Mouse (Mus musculus) lung, embryonic 14.5 days (tissue): ENCODE measurements around the gene Fgd3. TPM values are rescaled to one million over a fixed set of nuclear protein-coding genes. Genes with fewer than 3 reads are reported as not detected.

Experiments
- ATAC-seq: fragments of 200-750 bp; cut with Nextera tagmentation; 2 replicates; pipeline ENCODE4 v1.8.0; 2017; ENCODE audit warnings: mild to moderate bottlenecking, moderate TSS enrichment, moderate library complexity; ENCODE audit not compliant: insufficient read depth
- DNase-seq: peaks from one replicate; pipeline ENCODE4 v3.0.0-alpha.2; 2015
- H3K27ac ChIP-seq: fragments of 300-500 bp; sonication (generic); 2 replicates; pipeline ENCODE4 v1.5.1; 2014; ENCODE audit warnings: low read depth, mild to moderate bottlenecking, moderate library complexity
- H3K27me3 ChIP-seq: fragments of 300-500 bp; sonication (generic); 2 replicates; pipeline ENCODE4 v1.6.1; 2014; ENCODE audit warnings: low read length, control low read depth; ENCODE audit not compliant: insufficient read depth
- H3K36me3 ChIP-seq: fragments of 300-500 bp; sonication (generic); 2 replicates; pipeline ENCODE4 v1.6.1; 2014; ENCODE audit warnings: control low read depth; ENCODE audit not compliant: insufficient read depth
- H3K4me1 ChIP-seq: fragments of 300-500 bp; sonication (generic); 2 replicates; pipeline ENCODE4 v1.6.1; 2014; ENCODE audit warnings: antibody characterized with exemption, control low read depth; ENCODE audit not compliant: insufficient read depth
- H3K4me2 ChIP-seq: fragments of 300-500 bp; sonication (generic); 2 replicates; pipeline ENCODE4 v1.6.1; 2014; ENCODE audit warnings: mild to moderate bottlenecking
- H3K4me3 ChIP-seq: fragments of 300-500 bp; sonication (generic); 2 replicates; pipeline ENCODE4 v1.5.1; 2014; ENCODE audit warnings: low read depth, low read length
- H3K9ac ChIP-seq: fragments of 300-500 bp; sonication (generic); 2 replicates; pipeline ENCODE4 v1.6.1; 2014
- H3K9me3 ChIP-seq: fragments of 300-500 bp; sonication (generic); 2 replicates; pipeline ENCODE4 v1.6.1; 2016; ENCODE audit warnings: low read depth, low read length, control low read depth
- CTCF ChIP-seq: IDR thresholded peaks from 2 replicates; pipeline ENCODE4 v1.5.1; 2016; ENCODE audit warnings: antibody characterized with exemption, low read depth
- WGBS: fragments of 180-500 bp; shearing (Covaris S2); extraction: QIAGEN DNeasy Blood & Tissue Kit; methylation state at CpG from one replicate; pipeline ENCODE4 v1.1.7; 2014; 5-methylcytosine and 5-hydroxymethylcytosine counted together
- polyA plus RNA-seq: library from polyadenylated mRNA; unstranded; fragments of >200 nt; fragmentation: Nextera tagmentation; extraction: Ambion mirVana; gene quantifications from 2 replicates; pipeline ENCODE4 v1.2.1, GENCODE M21; 2014

Gene Fgd3
- polyA plus RNA-seq, 1 experiment from 2014 or later: 0.42 TPM

DNA sequence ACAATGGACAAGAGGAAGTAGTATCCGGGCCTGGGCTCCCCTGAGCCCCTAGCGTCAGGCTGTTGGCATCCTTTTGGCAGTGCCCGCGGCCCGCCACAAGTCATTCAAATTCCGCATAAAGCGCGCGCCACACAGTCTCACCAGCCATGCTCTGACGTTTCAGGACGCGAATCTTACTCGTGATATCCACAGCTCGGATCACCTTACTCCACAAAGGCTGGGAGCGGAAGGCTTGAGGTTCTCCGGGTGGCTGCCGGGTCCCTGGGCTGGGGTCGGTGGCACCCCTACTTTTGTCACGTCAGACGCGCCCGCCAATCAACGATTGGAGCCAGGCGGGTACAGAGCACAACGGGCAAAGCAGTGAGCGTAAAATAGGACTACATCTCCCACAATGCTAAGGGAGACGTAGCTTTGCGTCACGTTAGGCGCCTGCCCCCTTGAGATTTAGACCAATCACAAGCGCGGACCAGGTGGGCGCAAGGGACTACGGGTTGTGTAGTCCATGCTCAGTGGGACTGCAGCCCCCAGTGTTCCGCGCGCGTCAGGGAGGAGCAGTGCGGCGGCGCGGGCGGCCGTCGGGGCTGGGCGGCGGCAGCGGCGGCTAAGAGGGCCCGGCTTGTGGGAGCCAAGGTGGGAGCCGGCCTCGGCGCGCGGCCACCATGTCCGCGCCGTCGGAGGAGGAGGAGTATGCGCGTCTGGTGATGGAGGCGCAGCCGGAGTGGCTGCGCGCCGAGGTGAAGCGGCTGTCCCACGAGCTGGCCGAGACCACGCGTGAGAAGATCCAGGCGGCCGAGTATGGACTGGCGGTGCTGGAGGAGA lies 21.1 kb upstream of the Fgd3 start, which contains the start of gene Bicd2:
Gene Bicd2, plus strand, starts transcription at position 574 of the 819 bp plus-strand sequence.
- Histone ChIP-seq H3K27me3 (no peaks in the 10 kb centered on the region), H3K36me3 (no peaks in the 10 kb centered on the region), H3K4me1 (peaks cover 12% of the 10 kb centered on the region), H3K4me2 (peak within 1 kb of the TSS; percentile 93), H3K4me3 (peak within 1 kb of the TSS; percentile 96), H3K27ac (peak within 1 kb of the TSS; percentile 74; the same call in 1 of the 2 replicates), H3K9ac (peak within 1 kb of the TSS; percentile 90), H3K9me3 (no peaks in the 10 kb centered on the region)
- WGBS: under 1% methylated on average over 74 of the region's 74 CpGs
- TF ChIP-seq CTCF: peak; percentile 25; the same call in 1 of the 2 replicates
- ATAC-seq (peak; percentile 100), DNase-seq (peak; percentile 99)

GRCm38 (mm10) chr13:49338893-49339546 lies 18.9 kb upstream of the Fgd3 start:
- no peaks in the 10 kb centered on the region for H3K27me3 ChIP-seq
- TF ChIP-seq CTCF: peak; percentile 69
- DNase-seq (peak; percentile 47), ATAC-seq (no peak)
- H3K36me3 ChIP-seq: no peaks in the 10 kb centered on the region
- no peak overlapping the region for H3K27ac ChIP-seq
- H3K4me1 ChIP-seq: peaks cover 12% of the 10 kb centered on the region
- H3K9ac ChIP-seq: no peak overlapping the region
- no peak overlapping the region for H3K4me2 ChIP-seq
- WGBS: 69% methylated on average over 7 of the region's 7 CpGs
- no peak overlapping the region for H3K4me3 ChIP-seq
- no peaks in the 10 kb centered on the region for H3K9me3 ChIP-seq

DNA sequence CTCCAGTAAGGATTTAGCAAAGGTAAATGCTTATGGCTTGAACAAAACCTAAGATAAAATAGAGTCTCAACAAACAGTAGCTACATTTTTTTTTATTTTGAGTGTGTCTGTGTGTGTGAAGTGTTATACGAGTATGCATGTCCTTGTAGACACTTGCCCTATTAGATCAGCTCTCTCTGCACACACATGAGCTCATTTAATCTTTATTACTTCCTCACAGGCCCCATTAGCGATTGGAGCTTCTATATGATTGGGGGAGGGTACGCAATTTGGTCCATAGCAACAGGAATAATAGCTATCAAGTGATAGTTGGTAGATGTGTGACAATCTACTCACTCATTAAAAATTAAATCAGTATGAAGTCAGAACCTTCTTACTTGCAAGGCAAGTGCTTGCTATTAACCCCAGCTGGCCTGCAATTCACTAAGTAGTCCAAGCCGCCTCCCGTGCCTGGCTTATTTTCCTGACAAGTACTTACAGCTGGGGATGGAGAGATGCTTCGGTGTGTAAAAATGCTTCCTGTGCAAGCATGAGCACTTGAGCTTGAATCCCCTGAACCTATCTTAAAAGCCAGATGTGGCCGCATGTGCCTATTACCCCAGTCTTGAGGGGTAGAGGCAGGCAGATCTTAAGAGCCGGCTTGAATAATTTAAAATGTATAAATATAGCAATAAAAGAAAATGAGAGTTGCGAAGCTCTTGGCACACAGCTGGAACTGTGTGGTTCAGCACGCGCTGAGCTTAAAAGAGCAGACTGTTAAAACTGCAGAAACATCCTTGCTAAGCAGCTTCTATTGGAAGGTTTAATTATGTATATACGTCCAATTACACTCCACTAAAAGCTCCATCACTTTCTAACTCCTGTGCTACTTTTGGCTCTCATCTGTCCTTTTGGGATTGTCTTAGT lies 15.2 kb upstream of the Fgd3 start:
- ATAC-seq (no peak), DNase-seq (no peak)
- Histone ChIP-seq H3K27ac (no peak overlapping the region), H3K27me3 (no peaks in the 10 kb centered on the region), H3K4me3 (no peak overlapping the region), H3K36me3 (no peaks in the 10 kb centered on the region), H3K9me3 (no peaks in the 10 kb centered on the region), H3K4me1 (no peaks in the 10 kb centered on the region), H3K9ac (no peak overlapping the region), H3K4me2 (no peak overlapping the region)
- 77% methylated on average over 12 of the region's 12 CpGs for WGBS
- TF ChIP-seq CTCF: no peak

GRCm38 (mm10) chr13:49333250-49333649 lies 13.1 kb upstream of the Fgd3 start:
- Histone ChIP-seq H3K4me1 (no peaks in the 10 kb centered on the region), H3K9me3 (no peaks in the 10 kb centered on the region), H3K27ac (no peak overlapping the region), H3K27me3 (no peaks in the 10 kb centered on the region), H3K4me3 (no peak overlapping the region), H3K4me2 (no peak overlapping the region), H3K36me3 (no peaks in the 10 kb centered on the region), H3K9ac (no peak overlapping the region)
- TF ChIP-seq CTCF: no peak
- WGBS: 62% methylated on average over 2 of the region's 2 CpGs
- DNase-seq (no peak), ATAC-seq (no peak)

DNA sequence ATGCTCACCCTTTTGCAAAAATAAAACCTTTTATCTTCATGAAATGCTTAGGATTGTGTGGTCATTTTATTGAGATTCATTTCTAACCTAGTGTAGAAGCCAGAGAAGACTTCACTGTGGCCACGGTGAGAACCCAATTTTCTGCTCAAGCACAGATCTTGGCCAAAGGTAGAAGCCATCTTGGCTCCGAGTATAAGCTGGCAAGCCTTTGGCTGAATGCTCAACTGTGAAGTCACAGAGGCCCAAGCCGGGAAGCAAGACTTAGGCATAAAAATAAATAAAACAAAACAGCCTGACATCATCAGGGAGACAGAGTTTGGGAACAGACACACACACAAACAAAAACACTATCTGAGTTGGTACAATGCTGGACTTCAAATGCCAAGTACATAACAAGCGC lies 8.0 kb upstream of the Fgd3 start:
- H3K4me3 ChIP-seq: no peak overlapping the region
- no peak overlapping the region for H3K4me2 ChIP-seq

DNA sequence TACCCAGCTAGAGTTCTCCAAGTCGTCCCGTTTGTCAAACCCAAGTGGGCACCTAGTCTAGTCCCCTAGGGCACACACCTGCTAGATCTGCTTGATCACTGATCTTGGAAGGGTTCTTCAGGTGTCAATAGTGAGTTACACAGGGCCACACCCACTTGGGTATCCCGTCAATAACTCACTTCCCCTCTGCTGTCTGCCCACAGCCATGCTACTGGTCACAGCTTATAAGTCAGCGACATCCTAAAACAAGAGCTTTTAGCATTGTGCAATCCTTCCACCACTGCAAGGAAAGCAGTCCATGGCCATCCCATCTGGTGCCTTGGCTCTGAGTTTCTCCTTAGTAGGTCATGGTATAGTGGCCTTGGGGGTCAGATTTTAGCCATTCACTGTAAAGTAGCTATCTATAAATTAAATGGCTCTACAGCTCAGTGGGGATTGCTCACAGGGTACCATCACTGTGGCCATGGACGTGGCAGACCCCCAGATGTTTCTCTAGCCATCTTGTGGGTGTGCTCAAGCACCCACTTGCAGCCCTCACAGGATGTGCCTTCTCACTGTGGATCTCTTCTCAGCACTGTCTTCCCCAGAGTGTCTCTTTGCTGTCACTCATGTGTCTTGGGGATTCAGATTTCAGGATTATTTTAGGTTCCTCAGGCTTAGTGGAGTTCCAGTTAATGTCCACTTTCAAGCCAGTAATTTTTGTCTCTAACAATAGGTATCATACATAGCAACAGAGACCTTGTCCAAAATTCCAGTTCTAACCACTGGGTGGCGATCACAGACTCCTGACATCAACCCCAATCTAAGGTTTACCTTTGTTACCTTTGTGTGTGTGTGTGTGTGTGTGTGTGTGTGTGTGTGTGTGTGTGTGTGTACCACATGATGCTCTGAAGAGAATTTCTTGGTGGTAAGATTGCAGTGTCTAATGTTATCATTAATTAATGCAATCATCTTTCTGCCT lies 6.4 kb upstream of the Fgd3 start:
- H3K27ac ChIP-seq: no peak overlapping the region
- ATAC-seq (no peak), DNase-seq (peak; percentile 74)
- 57% methylated on average over 6 of the region's 6 CpGs for WGBS
- H3K4me1 ChIP-seq: no peaks in the 10 kb centered on the region
- H3K4me3 ChIP-seq: no peak overlapping the region
- H3K36me3 ChIP-seq: no peaks in the 10 kb centered on the region
- no peak overlapping the region for H3K9ac ChIP-seq
- H3K4me2 ChIP-seq: no peak overlapping the region
- H3K27me3 ChIP-seq: no peaks in the 10 kb centered on the region
- TF ChIP-seq CTCF: peak; percentile 75
- no peaks in the 10 kb centered on the region for H3K9me3 ChIP-seq

More for the DNA sequence above, 8.0 kb upstream of the Fgd3 start:
- no peaks in the 10 kb centered on the region for H3K27me3 ChIP-seq
- 70% methylated on average over 4 of the region's 4 CpGs for WGBS
- no peaks in the 10 kb centered on the region for H3K36me3 ChIP-seq
- DNase-seq: no peak
- no peak overlapping the region for H3K27ac ChIP-seq
- ATAC-seq: no peak
- H3K9ac ChIP-seq: no peak overlapping the region
- TF ChIP-seq CTCF: no peak
- no peaks in the 10 kb centered on the region for H3K9me3 ChIP-seq
- H3K4me1 ChIP-seq: no peaks in the 10 kb centered on the region
